Mouse (Mus musculus): ENCODE measurements at regions not wholly inside any gene's neighbourhood (a gene's known extent, or its start where the extent isn't known, plus 50 kb on each side); places are given as distances from the start of the nearest gene placed in this dataset.

DNA sequence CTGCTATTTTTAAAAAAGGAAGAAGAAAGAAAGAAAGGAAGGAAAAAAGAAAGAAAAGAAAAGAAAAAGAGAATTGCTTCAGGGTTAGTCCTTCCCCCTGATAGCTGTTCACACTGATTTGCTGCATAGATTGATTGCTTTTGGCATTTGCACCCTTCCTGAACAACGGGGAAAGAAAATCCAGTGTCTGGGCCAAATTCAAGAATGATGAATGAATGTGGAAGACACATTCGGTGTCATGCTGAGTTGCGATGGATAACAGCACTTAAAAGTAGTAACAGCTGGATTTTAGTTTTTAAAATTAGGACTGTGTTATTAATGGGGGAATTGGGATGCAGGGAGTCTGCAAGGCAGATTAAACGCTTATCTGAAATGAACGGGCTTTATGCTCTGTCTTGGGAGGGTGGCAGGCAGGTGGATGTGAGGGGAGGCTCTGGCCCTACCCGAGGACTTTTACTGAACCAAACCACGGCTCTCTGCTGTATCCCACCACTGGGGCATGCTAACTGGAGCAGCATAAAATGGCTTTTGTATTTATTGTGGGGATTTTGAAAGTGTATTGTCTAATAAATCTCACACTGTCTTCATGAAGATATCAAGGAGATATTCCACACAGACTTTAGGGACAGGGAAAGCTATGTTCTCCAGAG is 114.4 kb downstream of the Lca5 start:
- no peak for DNase-seq (ENCODE audit: low spot score)

DNA sequence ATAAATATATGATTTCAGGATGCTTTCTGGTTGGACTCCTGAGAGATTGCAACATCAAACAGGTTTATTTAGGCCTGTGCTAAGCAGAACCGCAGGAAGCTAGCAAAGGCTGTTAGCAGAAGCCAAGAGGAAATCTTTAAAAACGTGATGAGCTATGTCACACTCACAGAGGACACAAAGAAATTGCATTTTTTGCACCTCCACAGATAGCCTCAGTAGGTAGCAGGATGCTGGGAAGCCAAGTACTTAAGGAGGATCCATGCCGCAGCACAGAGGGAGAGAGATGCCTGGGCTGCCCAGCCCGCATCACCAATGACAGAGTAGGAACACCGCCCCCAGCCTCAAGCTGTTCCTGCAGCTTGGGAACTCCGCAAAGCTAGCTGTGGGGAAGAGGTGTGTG is 115.0 kb downstream of the Lca5 start:
- no peak for DNase-seq (ENCODE audit: low spot score)

- no peak for DNase-seq (ENCODE audit: low spot score)
Observed at GRCm38 (mm10) chr9:83324336-83324735, 116.6 kb downstream of the Lca5 start.

- DNase-seq (ENCODE audit: low spot score): no peak
Observed at GRCm38 (mm10) chr9:83322991-83323583, 117.8 kb downstream of the Lca5 start.

GRCm38 (mm10) chr9:83321793-83322192 is 119.1 kb downstream of the Lca5 start:
- no peak for DNase-seq (ENCODE audit: low spot score)

DNA sequence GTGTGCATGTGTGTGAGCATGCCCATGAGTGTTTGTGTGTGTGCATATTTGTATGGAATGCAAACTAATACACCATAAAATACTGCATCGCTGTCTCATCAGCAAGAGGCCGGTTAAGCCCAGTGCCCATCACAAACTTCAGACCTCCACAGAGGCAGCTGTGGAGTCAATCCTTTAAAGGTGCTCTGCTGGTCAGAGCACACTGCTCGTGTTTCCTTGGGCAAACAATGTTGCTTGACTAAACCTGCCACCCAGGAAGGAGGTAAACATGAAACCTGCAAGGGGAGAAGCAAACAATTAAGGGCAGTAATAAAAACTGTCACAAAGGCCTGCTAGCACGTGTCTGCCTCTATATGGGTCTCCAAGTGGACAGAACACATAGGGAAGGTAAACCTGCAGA is 120.1 kb downstream of the Lca5 start:
- no peak for DNase-seq (ENCODE audit: low spot score)

GRCm38 (mm10) chr9:83316818-83317162 is 124.1 kb downstream of the Lca5 start:
- no peak for DNase-seq (ENCODE audit: low spot score)

GRCm38 (mm10) chr9:83315941-83316817 is 124.7 kb downstream of the Lca5 start:
- no peak for DNase-seq (ENCODE audit: low spot score)

GRCm38 (mm10) chr9:83308771-83309170 is 132.2 kb downstream of the Lca5 start:
- no peak for DNase-seq (ENCODE audit: low spot score)

- DNase-seq (ENCODE audit: low spot score): no peak
Observed at GRCm38 (mm10) chr9:83308092-83308491, 132.8 kb downstream of the Lca5 start.

DNA sequence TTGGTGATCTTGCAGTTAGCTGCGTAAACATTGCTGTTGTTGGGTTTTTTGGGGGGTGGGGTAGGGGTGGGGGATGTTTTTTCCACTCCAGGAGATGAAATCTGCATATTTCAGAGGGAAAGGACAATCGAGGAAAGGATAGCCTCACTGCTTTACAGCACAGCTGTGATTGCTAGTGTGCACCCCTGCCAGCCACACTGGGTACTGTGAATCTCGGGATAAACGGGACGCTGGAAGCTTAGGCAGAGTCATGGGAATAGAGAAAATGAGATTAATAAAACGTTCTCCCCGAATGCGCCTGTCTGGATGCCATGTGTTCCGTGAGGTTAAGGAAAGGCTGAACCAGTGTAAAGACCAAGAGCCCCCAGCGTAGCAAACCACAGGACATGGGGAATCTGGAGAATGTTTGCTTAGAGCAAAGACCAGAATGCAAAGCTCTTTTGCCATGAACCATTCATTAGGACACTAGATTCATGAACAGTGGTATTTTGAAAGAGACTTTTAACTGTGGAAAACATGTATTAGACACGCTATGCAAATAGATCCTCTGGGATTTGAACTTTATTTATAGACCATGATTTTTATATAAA is 133.5 kb downstream of the Lca5 start:
- DNase-seq (ENCODE audit: low spot score): no peak

DNA sequence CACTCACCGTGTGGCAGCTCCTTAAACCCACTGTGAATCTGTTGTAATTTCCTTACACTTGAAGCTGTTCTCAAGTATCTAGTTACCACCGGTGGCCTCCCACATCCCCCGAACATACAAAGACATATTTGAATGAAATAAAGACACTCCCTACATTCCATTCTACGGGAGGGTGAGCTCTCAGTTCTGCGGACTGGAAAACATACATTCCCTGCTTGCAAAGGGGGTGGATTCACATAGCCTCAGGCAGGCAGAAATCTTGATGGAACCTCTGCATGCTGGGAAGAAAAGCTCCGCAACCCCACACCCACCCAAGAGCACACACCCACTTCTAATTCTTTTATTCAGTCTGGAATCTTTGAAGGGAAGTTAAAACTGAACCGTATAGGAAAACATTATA is 136.0 kb downstream of the Lca5 start:
- DNase-seq (ENCODE audit: low spot score): no peak

- no peak for DNase-seq (ENCODE audit: low spot score)
Observed at GRCm38 (mm10) chr9:83300500-83300899, 140.4 kb downstream of the Lca5 start.

DNA sequence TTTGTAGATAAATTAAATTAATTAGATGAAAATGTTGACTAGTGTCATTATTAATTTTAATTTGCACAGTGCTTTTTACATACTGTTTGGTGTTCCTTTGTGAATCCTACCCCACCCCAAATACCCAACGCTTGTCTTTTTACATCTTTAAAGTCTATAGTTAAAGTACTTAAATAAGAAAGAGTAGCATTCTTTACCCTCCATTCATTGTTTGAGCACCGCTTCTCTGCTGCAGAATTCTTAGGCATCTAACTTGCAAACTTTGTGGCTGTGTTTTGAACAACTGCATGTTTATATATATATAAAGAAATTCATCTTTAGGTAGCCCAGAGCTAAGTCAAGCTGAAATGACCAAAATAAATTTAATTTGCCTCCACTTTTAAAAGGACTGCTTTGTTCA is 140.9 kb downstream of the Lca5 start:
- DNase-seq (ENCODE audit: low spot score): no peak

- DNase-seq (ENCODE audit: low spot score): no peak
Observed at GRCm38 (mm10) chr9:83299623-83300022, 141.3 kb downstream of the Lca5 start.

GRCm38 (mm10) chr9:83295453-83295852 is 145.5 kb downstream of the Lca5 start:
- DNase-seq (ENCODE audit: low spot score): no peak

GRCm38 (mm10) chr9:83294441-83294840 is 146.5 kb downstream of the Lca5 start:
- no peak for DNase-seq (ENCODE audit: low spot score)

GRCm38 (mm10) chr9:83284097-83284496 is 137.6 kb upstream of the Hmgn3 start:
- no peak for DNase-seq (ENCODE audit: low spot score)

- no peak for DNase-seq (ENCODE audit: low spot score)
Observed at GRCm38 (mm10) chr9:83283662-83284061, 137.2 kb upstream of the Hmgn3 start.

DNA sequence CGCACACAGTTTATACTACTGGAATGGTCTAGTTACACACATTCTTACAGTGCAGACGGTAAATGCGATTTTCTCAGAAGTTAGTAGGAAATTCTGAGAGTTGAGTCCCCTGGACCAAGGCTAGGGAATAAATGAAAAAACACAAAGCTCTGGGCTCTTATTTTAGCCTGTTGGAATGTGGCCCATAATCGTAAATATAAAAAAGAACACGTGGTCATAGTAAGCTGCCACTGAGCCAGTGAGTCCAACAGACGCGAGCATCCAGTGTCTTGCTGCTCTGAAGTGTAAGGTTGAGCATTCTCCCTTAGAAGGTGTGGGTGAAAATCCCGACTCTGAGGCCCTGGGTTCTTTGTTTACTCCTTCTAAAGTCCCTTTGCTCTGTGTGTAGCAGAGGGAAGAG is 136.8 kb upstream of the Hmgn3 start:
- DNase-seq (ENCODE audit: low spot score): no peak

- no peak for DNase-seq (ENCODE audit: low spot score)
Observed at GRCm38 (mm10) chr9:83277791-83278190, 131.3 kb upstream of the Hmgn3 start.

GRCm38 (mm10) chr9:83277356-83277755 is 130.9 kb upstream of the Hmgn3 start:
- no peak for DNase-seq (ENCODE audit: low spot score)

DNA sequence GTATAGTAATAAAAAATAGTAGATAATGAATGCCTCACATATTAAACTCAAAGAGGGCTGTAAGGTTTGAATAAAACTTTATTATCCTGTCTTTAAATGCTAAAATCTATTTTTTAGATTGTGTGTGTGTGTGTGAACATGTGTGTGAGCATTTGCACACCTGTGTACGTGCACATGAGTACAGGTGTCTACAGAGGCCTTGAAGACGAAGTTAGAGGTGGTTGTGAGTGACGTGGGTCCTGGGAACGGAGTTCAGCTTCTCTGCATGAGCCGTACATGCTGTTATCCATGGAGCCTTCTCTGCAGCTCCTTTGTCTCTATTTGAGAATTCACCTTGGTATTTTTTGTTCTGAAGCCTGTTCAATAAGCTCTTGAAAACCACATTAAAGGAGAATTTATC is 129.8 kb upstream of the Hmgn3 start:
- DNase-seq (ENCODE audit: low spot score): no peak
